Mouse (Mus musculus): Measurements from ENCODE around the gene Hist1h2bb.

DNA sequence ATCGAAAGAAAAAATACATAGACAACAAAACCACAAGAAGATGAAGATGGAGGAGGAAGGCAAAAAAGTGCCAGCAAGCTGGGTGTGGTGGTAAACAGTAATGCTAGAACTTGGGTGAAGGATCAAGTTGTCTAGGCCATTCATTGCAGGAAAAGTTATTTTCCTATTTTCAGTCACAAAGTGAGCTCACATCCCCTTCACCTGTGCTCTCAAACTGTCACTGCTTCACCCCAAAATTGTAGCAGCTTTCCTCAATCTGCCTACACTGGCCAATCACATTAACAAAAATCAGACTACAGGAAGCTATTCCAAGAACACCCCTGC is 13.3 kb downstream of the Hist1h2bb start:
- TF ChIP-seq CTCF (IDR thresholded peaks at IDR 0.05; ENCODE audit: low read depth, low read length) (no peak), TAL1 (conservative IDR thresholded peaks at IDR 0.05; ENCODE audit: low read depth, low read length) (no peak), GATA1 (IDR thresholded peaks at IDR 0.05; ENCODE audit: borderline replicate concordance, low read length) (no peak), GATA2 (IDR thresholded peaks at IDR 0.05; ENCODE audit: borderline replicate concordance, low read depth, low read length) (no peak)

Measured in G1E (cell line).